ENCODE assay signal across 14 mouse cellular contexts in genomic region chrX:136319953-136320352, GRCm38 (mm10).
"Had no signal": no experiment of that assay in that cellular context is flagged by ENCODE, and none has a peak within 500 bp of the region (broad histone marks: within the 10 kb centered on the region; RNA-seq: fewer than 3 reads in every experiment).

No protein-coding gene starts in this region.

- H3K27me3 ChIP-seq: liver, embryonic 15.5 days; midbrain, embryonic 13.5 days; midbrain, embryonic 15.5 days; neural tube, embryonic 12.5 days; stomach, embryonic 15.5 days had no signal

- H3K36me3 ChIP-seq: liver, embryonic 15.5 days; midbrain, embryonic 13.5 days; midbrain, embryonic 15.5 days; neural tube, embryonic 12.5 days; stomach, embryonic 15.5 days had no signal

- H3K9ac ChIP-seq: liver, embryonic 15.5 days; lung, embryonic 14.5 days; midbrain, embryonic 13.5 days; midbrain, embryonic 15.5 days; neural tube, embryonic 12.5 days; stomach, embryonic 15.5 days had no signal

- DNase-seq: lung, adult 18-20 months; lung, embryonic 14.5 days; lung, postnatal 10 days; lung, postnatal 4 days; right cerebral cortex, postnatal 14 days; thymus, adult 2 months; thymus, postnatal 25 days; thymus, postnatal 4 days had no signal

- H3K4me3 ChIP-seq: liver, embryonic 15.5 days; midbrain, embryonic 13.5 days; midbrain, embryonic 15.5 days; neural tube, embryonic 12.5 days; stomach, embryonic 15.5 days had no signal

- H3K9me3 ChIP-seq: liver, embryonic 15.5 days; midbrain, embryonic 13.5 days; midbrain, embryonic 15.5 days; neural tube, embryonic 12.5 days; stomach, embryonic 15.5 days had no signal

- ATAC-seq: midbrain, embryonic 13.5 days; midbrain, embryonic 15.5 days had no signal

- H3K27ac ChIP-seq: liver, embryonic 15.5 days; midbrain, embryonic 13.5 days; midbrain, embryonic 15.5 days; neural tube, embryonic 12.5 days; stomach, embryonic 15.5 days; stomach, postnatal 0 days had no signal

- H3K4me1 ChIP-seq: liver, embryonic 15.5 days; midbrain, embryonic 13.5 days; midbrain, embryonic 15.5 days; neural tube, embryonic 12.5 days; stomach, embryonic 15.5 days had no signal
